Mouse (Mus musculus) kidney, adult 2 months (tissue): ENCODE results near the gene Sit1.

ENCODE experiments used
- CTCF ChIP-seq: fragments of 200-500 bp; conservative IDR thresholded peaks from 2 replicates; pipeline ENCODE4 v1.5.1; 2011; ENCODE audit warnings: low read depth, mild to moderate bottlenecking, control low read depth, low read length, moderate library complexity, mixed read lengths; ENCODE audit not compliant: insufficient read depth, insufficient read length
- POLR2A ChIP-seq: fragments of 200-500 bp; IDR thresholded peaks from one replicate; pipeline ENCODE4 v1.6.1; 2011; ENCODE audit warnings: low read depth, low read length, control low read depth

DNA sequence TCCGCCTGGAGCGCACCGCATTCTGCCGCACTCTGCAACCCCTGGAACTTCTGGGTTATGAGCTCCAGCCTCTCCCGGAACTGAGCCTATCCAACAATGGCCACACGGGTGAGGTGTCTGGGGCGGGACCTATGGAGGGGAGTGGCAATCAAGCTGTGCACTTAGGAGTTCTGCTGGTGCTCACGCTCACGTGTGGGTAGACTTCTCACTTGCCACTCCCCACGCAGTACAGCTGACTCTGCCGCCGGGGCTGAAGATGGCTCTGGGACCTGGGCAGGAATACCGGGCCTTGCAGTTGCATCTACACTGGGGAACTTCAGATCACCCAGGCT, 25.1 kb upstream of the Sit1 start:
- no peak for TF ChIP-seq POLR2A
- TF ChIP-seq CTCF, result no peak
